Mouse (Mus musculus): ENCODE measurements at regions not wholly inside any gene's neighbourhood (a gene's known extent, or its start where the extent isn't known, plus 50 kb on each side); places are given as distances from the start of the nearest gene placed in this dataset.
A peak's percentile ranks its signal among the peaks of the same experiment; 100 is the strongest.

GRCm38 (mm10) chr4:78785378-78785774 lies 573.6 kb upstream of the Ptprd start:
- peak; percentile 77; the same call in 1 of the 2 replicates for ATAC-seq (ENCODE audit: low FRiP score, low TSS enrichment)
- WGBS = 19% methylated on average over 1 of the region's 1 CpGs
- H3K9ac ChIP-seq (ENCODE audit: low read depth, low read length) = no peak overlapping the region

GRCm38 (mm10) chr4:78784675-78785377 lies 573.1 kb upstream of the Ptprd start:
- Histone ChIP-seq H3K9me3 (ENCODE audit: control insufficient read depth, low read length) (no peaks in the 10 kb centered on the region), H3K27me3 (ENCODE audit: control insufficient read depth, insufficient read depth, low read length) (no peaks in the 10 kb centered on the region), H3K9ac (ENCODE audit: low read depth, low read length) (no peak overlapping the region), H3K4me3 (ENCODE audit: low read length) (no peak overlapping the region), H3K4me1 (ENCODE audit: control insufficient read depth, insufficient read depth, low read length) (no peaks in the 10 kb centered on the region), H3K36me3 (ENCODE audit: control insufficient read depth, insufficient read depth, low read length) (no peaks in the 10 kb centered on the region), H3K4me2 (replicated peaks; ENCODE audit: low read depth, low read length) (no peak overlapping the region), H3K27ac (ENCODE audit: low read depth, low read length) (no peak overlapping the region)
- WGBS = 76% methylated on average over 1 of the region's 1 CpGs
- ATAC-seq (ENCODE audit: low FRiP score, low TSS enrichment) = no peak; the same call in 1 of the 2 replicates

More at GRCm38 (mm10) chr4:78785378-78785774, 573.6 kb upstream of the Ptprd start:
- Histone ChIP-seq H3K27ac (ENCODE audit: low read depth, low read length) (no peak overlapping the region), H3K27me3 (ENCODE audit: control insufficient read depth, insufficient read depth, low read length) (no peaks in the 10 kb centered on the region), H3K9me3 (ENCODE audit: control insufficient read depth, low read length) (no peaks in the 10 kb centered on the region), H3K4me1 (ENCODE audit: control insufficient read depth, insufficient read depth, low read length) (no peaks in the 10 kb centered on the region), H3K4me2 (replicated peaks; ENCODE audit: low read depth, low read length) (no peak overlapping the region), H3K4me3 (ENCODE audit: low read length) (no peak overlapping the region), H3K36me3 (ENCODE audit: control insufficient read depth, insufficient read depth, low read length) (no peaks in the 10 kb centered on the region)

- H3K27ac ChIP-seq (ENCODE audit: low read depth, low read length) = no peak overlapping the region
- H3K9ac ChIP-seq (ENCODE audit: low read depth, low read length) = no peak overlapping the region
- 29% methylated on average over 1 of the region's 1 CpGs for WGBS
- H3K9me3 ChIP-seq (ENCODE audit: control insufficient read depth, low read length) = no peaks in the 10 kb centered on the region
- H3K4me1 ChIP-seq (ENCODE audit: control insufficient read depth, insufficient read depth, low read length) = no peaks in the 10 kb centered on the region
- H3K4me3 ChIP-seq (ENCODE audit: low read length) = no peak overlapping the region
- peak; percentile 46; the same call in 1 of the 2 replicates for ATAC-seq (ENCODE audit: low FRiP score, low TSS enrichment)
- no peaks in the 10 kb centered on the region for H3K27me3 ChIP-seq (ENCODE audit: control insufficient read depth, insufficient read depth, low read length)
- H3K36me3 ChIP-seq (ENCODE audit: control insufficient read depth, insufficient read depth, low read length) = no peaks in the 10 kb centered on the region
- H3K4me2 ChIP-seq (replicated peaks; ENCODE audit: low read depth, low read length) = no peak overlapping the region
Observed at GRCm38 (mm10) chr4:78784036-78784435, 572.3 kb upstream of the Ptprd start.

- H3K9me3 ChIP-seq (ENCODE audit: control insufficient read depth, low read length) = no peaks in the 10 kb centered on the region
- ATAC-seq (ENCODE audit: low FRiP score, low TSS enrichment) = no peak
- WGBS = 81% methylated on average over 1 of the region's 1 CpGs
- H3K27ac ChIP-seq (ENCODE audit: low read depth, low read length) = no peak overlapping the region
- no peak overlapping the region for H3K9ac ChIP-seq (ENCODE audit: low read depth, low read length)
- no peaks in the 10 kb centered on the region for H3K27me3 ChIP-seq (ENCODE audit: control insufficient read depth, insufficient read depth, low read length)
- H3K4me1 ChIP-seq (ENCODE audit: control insufficient read depth, insufficient read depth, low read length) = no peaks in the 10 kb centered on the region
- no peak overlapping the region for H3K4me2 ChIP-seq (replicated peaks; ENCODE audit: low read depth, low read length)
- H3K4me3 ChIP-seq (ENCODE audit: low read length) = no peak overlapping the region
- H3K36me3 ChIP-seq (ENCODE audit: control insufficient read depth, insufficient read depth, low read length) = no peaks in the 10 kb centered on the region
Observed at GRCm38 (mm10) chr4:78782751-78783150, 571.0 kb upstream of the Ptprd start.

- no peaks in the 10 kb centered on the region for H3K36me3 ChIP-seq (ENCODE audit: control insufficient read depth, insufficient read depth, low read length)
- no peak overlapping the region for H3K9ac ChIP-seq (ENCODE audit: low read depth, low read length)
- no peak overlapping the region for H3K4me3 ChIP-seq (ENCODE audit: low read length)
- H3K27ac ChIP-seq (ENCODE audit: low read depth, low read length) = no peak overlapping the region
- H3K4me2 ChIP-seq (replicated peaks; ENCODE audit: low read depth, low read length) = no peak overlapping the region
- WGBS = 90% methylated on average over 13 of the region's 13 CpGs
- H3K4me1 ChIP-seq (ENCODE audit: control insufficient read depth, insufficient read depth, low read length) = no peaks in the 10 kb centered on the region
- no peaks in the 10 kb centered on the region for H3K9me3 ChIP-seq (ENCODE audit: control insufficient read depth, low read length)
- H3K27me3 ChIP-seq (ENCODE audit: control insufficient read depth, insufficient read depth, low read length) = no peaks in the 10 kb centered on the region
- ATAC-seq (ENCODE audit: low FRiP score, low TSS enrichment) = no peak
Observed at GRCm38 (mm10) chr4:78773867-78774266, 562.1 kb upstream of the Ptprd start.

- Histone ChIP-seq H3K4me3 (ENCODE audit: low read length) (no peak overlapping the region), H3K27me3 (ENCODE audit: control insufficient read depth, insufficient read depth, low read length) (no peaks in the 10 kb centered on the region), H3K4me1 (ENCODE audit: control insufficient read depth, insufficient read depth, low read length) (no peaks in the 10 kb centered on the region), H3K27ac (ENCODE audit: low read depth, low read length) (no peak overlapping the region), H3K36me3 (ENCODE audit: control insufficient read depth, insufficient read depth, low read length) (no peaks in the 10 kb centered on the region), H3K9ac (ENCODE audit: low read depth, low read length) (no peak overlapping the region), H3K4me2 (replicated peaks; ENCODE audit: low read depth, low read length) (no peak overlapping the region), H3K9me3 (ENCODE audit: control insufficient read depth, low read length) (no peaks in the 10 kb centered on the region)
- ATAC-seq (ENCODE audit: low FRiP score, low TSS enrichment) = no peak
- WGBS = 87% methylated on average over 1 of the region's 1 CpGs
Observed at GRCm38 (mm10) chr4:78736026-78736425, 524.3 kb upstream of the Ptprd start.
